8 mouse cellular contexts compared by ENCODE assay signal in the genomic region with DNA sequence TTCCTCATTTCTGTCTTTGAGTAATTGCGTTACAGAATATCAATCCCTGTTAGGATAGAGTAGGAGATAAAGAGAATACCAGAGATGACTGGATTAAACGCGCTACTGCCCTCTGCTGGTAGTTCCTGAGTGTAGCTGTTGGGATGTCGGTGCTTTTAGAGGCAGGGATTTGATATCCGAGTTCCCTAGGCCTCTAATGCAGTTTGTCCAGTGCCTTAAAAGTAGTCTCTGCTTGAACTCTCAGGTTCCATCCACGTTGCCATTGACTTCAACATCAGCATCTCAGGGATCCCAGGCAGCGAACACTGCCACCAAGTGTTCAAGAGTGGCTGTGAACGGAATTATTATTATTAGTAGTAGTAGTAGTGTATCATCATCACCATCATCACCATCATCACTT. TPM values are rescaled to one million over a fixed set of nuclear protein-coding genes. Genes with fewer than 3 reads are reported as not detected.
DNase-seq lines count a peak whose midpoint lies in the region; ATAC-seq lines count a peak whose summit lies in the region.

No protein-coding gene starts in this region.

- no peak overlapping the region for H3K9ac ChIP-seq in lung, embryonic 15.5 days

- peak; percentile 5 to 31 for DNase-seq in CD8-positive naive resting alpha-beta T cell, adult 2 months (ENCODE audit: low read depth in 2 of 2, low spot score in 2 of 2)
- peak; percentile 79 for DNase-seq in ZHBTc4 (ENCODE audit: low read depth, low spot score)
- peak; percentile 34 to 73 for DNase-seq in gastrocnemius, postnatal 4 days (ENCODE audit: low spot score in 2 of 2)
- peak; percentile 68 to 93 for DNase-seq in layer of hippocampus, adult 18-20 months (ENCODE audit: low spot score in 2 of 2)
- peak; percentile 59 for DNase-seq in ovary, postnatal 36 days (ENCODE audit: low spot score)
- DNase-seq in urinary bladder, postnatal 25 days (ENCODE audit: low spot score) = peak; percentile 67

- H3K27ac ChIP-seq in lung, embryonic 15.5 days = no peak overlapping the region

- H3K27me3 ChIP-seq in lung, embryonic 15.5 days = no peaks in the 10 kb centered on the region

- H3K9me3 ChIP-seq in lung, embryonic 15.5 days = no peaks in the 10 kb centered on the region

- ATAC-seq in common myeloid progenitor, adult 5-6 weeks (replicated peaks; ENCODE audit: low read depth, poor library complexity, severe bottlenecking) = peak; percentile 74
- ATAC-seq in lung, embryonic 15.5 days (ENCODE audit: borderline replicate concordance, extremely low read depth, low FRiP score, low TSS enrichment) = 0 out of 2 replicates have a peak, but pooled peaks have one; percentile 27

- no peaks in the 10 kb centered on the region for H3K36me3 ChIP-seq in lung, embryonic 15.5 days

- no peak overlapping the region for H3K4me2 ChIP-seq in lung, embryonic 15.5 days

- no peak overlapping the region for H3K4me3 ChIP-seq in lung, embryonic 15.5 days

- 20% methylated on average over 8 of the region's 8 CpGs for WGBS in lung, embryonic 15.5 days

- no peaks in the 10 kb centered on the region for H3K4me1 ChIP-seq in lung, embryonic 15.5 days

RNA-seq across cellular contexts. Expression of gene Rd3l, which starts 20.1 kb away (rescaled TPM):
- not detected in 2 replicates for total RNA-seq in common myeloid progenitor, adult 5-6 weeks (2017)
- total RNA-seq in gastrocnemius, postnatal 4 days (2021) = not detected
- total RNA-seq in layer of hippocampus, adult 18-20 months (2021) = under 1 TPM in 1 of 2 experiments, not detected in 1; 0.35 TPM
- polyA plus RNA-seq in lung, embryonic 15.5 days (2015; fragmentation: Nextera tagmentation; extraction: Ambion mirVana) = not detected in 2 replicates

RNA-seq across cellular contexts. Expression of gene Tdrd9, which starts 29.9 kb away (rescaled TPM):
- total RNA-seq in common myeloid progenitor, adult 5-6 weeks (2017) = 0.09 TPM in 1 of 2 replicates, not detected in the other
- total RNA-seq in gastrocnemius, postnatal 4 days (2021) = under 1 TPM; 0.44 to 0.49 TPM
- under 1 TPM; 0.25 to 0.52 TPM for total RNA-seq in layer of hippocampus, adult 18-20 months (2021)
- 0.06 TPM in 1 of 2 replicates, not detected in the other for polyA plus RNA-seq in lung, embryonic 15.5 days (2015; fragmentation: Nextera tagmentation; extraction: Ambion mirVana)

RNA-seq across cellular contexts. Expression of gene Atp5mpl, which starts 34.4 kb away (rescaled TPM):
- 466 and 542 TPM in 2 replicates for total RNA-seq in common myeloid progenitor, adult 5-6 weeks (2017)
- 100 to 1,000 TPM; 830 to 852 TPM for total RNA-seq in gastrocnemius, postnatal 4 days (2021)
- 100 to 1,000 TPM; 341 to 347 TPM for total RNA-seq in layer of hippocampus, adult 18-20 months (2021)
- 634 and 662 TPM in 2 replicates for polyA plus RNA-seq in lung, embryonic 15.5 days (2015; fragmentation: Nextera tagmentation; extraction: Ambion mirVana)

Comparison
In these comparisons a context has a peak if more than half of its experiments do, and no peak if none do; other contexts are left out.
1. DNase-seq: peak in every context shown above with its lines; median percentile 80 in layer of hippocampus, adult 18-20 months; 79 in ZHBTc4; 67 in urinary bladder, postnatal 25 days; 59 in ovary, postnatal 36 days; 54 in gastrocnemius, postnatal 4 days; 18 in CD8-positive naive resting alpha-beta T cell, adult 2 months.